Mouse (Mus musculus): ENCODE data around the gene Mak.
A peak's percentile ranks its signal among the peaks of the same experiment; 100 is the strongest.
"Not testable (repeated sequence)": the region's sequence is repeated elsewhere in the genome, so short reads cannot be mapped to it uniquely, and the experiment has no call there.

Gene Mak

DNA sequence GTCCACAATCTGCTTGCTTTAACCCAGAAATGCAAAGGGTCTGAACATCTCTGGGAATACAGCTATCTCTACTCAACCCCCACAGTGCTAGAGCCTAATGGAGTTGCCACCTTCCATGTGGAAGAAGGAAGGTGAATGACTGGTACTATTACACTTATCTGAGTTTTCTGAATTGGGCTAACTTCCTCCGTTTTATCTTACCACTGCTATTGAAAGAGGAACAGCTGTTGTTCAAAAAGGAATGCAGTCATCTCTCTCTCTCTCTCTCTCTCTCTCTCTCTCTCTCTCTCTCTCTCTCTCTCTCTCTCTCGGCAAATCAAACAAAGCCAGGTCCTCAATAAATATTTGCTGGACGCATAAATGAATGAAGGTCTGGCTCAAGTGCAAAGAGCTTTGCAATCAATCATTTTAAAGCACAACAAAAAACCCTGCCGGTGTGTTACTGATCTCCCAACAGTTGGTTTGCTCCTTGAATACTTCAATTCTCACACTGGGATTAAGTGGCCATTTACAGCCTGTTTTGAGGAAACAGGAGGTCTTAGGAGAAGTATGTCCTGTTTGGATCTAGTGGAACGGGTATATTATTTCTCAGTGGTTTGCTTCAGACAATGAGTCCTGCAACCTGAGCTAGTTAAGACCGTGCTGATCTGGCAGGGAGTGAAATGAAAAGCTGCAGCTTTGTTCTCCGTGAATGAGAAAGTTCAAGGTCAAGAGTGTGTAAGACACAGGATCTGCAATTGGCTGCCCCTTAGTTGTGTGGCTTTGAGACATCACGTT lies 84.8 kb downstream of the Mak start:
- DNase-seq = no peak

DNA sequence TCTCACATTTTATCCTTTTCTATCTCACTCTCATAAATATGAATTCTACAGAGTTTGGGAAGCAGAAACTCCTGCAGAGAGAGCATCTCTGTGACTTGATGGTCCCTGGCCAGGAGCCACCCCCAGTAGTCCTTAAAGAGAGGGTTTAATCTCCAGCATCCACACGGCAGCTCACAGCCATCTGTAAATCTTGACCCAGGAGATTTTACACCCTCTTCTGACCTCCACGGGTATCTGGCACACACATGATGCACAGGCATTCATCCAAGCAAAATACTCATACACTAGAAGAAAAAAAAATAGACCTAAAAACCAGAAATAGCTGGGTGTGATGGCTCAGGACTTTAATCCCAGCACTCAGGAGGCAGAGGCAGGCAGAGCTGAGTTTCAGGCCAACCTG lies 91.1 kb downstream of the Mak start:
- DNase-seq = no peak

GRCm38 (mm10) chr13:40987608-40988303 lies 91.8 kb downstream of the Mak start:
- DNase-seq = not testable (repeated sequence)

- no peak for DNase-seq
These were observed 93.4 kb downstream of the Mak start for GRCm38 (mm10) chr13:40986081-40986480.

DNA sequence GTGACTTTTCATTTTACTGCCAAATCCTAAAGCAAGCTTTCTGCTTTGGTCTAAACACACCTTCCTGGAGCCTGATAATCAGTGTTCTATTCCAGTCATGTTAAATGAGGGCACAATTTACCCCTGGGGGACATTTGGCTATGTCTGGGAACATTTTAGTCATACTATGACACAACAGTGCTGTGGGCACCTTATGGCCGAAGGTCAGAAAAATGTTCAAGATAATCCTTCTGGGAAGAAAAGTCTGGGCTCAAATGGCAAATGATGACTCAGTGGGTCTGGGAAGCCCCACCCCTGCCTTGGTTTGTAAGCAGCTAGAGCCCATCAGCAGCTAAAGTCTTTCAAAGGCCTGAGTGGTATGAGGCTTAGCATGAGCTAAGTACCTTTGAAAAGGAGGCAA lies 96.7 kb downstream of the Mak start:
- DNase-seq = no peak

DNA sequence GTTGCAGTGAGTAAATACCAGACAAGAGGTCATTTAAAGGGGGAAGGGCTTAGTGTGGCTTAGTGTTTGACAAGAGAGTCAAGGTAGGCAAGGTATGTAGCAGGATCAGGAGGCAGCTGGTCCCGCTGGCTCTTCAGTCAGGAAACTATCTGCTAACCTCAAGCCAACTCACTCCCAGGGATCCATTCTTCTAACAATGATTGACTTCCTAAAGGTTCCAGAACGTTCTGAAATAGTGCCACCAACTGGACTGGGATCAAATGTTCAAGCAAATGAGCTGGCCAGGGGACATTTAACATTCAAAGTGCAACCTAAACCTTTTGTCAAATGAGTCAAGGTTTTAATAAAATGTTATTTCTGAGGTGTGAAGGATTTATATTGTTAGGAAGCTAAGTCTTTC lies 100.2 kb downstream of the Mak start:
- DNase-seq = peak; percentile 39

DNA sequence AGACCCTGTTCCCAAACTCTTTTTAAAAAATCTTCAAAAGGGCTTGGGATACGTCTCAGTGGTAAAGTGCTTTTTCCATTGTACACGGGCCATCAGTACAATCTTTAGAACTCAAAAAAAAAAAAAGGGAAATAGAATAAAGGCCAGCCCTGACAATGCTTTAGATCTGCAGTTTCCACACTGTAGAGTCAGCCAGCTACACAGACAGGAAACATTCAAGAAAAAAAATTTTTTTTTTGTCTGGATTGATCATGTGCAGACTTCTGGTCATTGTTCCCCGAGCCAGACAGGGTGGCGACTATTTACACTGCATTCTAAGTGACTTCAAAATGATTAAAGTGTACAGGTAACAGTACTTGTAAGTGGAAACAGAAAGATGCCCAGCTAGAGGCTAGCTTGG lies 100.9 kb downstream of the Mak start:
- DNase-seq = peak; percentile 20

DNA sequence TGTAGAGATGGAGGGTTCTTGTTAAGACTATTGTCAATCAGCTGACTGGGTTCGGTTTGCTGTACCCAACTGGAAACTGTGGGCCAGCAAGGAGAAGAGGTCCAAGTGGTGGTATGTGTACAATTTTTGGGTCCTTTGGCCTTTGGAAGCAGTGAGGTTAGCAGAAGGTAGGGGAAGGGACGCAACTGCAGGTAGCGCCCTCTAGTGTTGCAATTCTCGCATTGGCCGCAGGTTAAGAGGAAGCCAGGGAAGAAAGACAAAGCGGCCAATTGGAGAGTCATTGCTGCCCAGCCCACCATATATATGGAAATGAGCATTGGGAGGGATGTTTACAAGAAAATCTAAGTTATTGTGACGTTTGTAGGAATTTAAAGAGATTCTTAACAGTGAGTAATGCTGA lies 101.9 kb downstream of the Mak start:
- DNase-seq = peak; percentile 73

Measured in kidney, postnatal 10 days (tissue).